Mouse (Mus musculus) lung, embryonic 14.5 days (tissue): ENCODE data around the gene Mvd. TPM values are rescaled to one million over a fixed set of nuclear protein-coding genes. Genes with fewer than 3 reads are reported as not detected.

Experiments used
- ATAC-seq: fragments of 200-750 bp; cut with Nextera tagmentation; 2 replicates; pipeline ENCODE4 v1.8.0; 2017; ENCODE audit warnings: mild to moderate bottlenecking, moderate TSS enrichment, moderate library complexity; ENCODE audit not compliant: insufficient read depth
- DNase-seq: peaks from one replicate; pipeline ENCODE4 v3.0.0-alpha.2; 2015
- H3K27ac ChIP-seq: fragments of 300-500 bp; sonication (generic); 2 replicates; pipeline ENCODE4 v1.5.1; 2014; ENCODE audit warnings: low read depth, mild to moderate bottlenecking, moderate library complexity
- H3K27me3 ChIP-seq: fragments of 300-500 bp; sonication (generic); 2 replicates; pipeline ENCODE4 v1.6.1; 2014; ENCODE audit warnings: low read length, control low read depth; ENCODE audit not compliant: insufficient read depth
- H3K36me3 ChIP-seq: fragments of 300-500 bp; sonication (generic); 2 replicates; pipeline ENCODE4 v1.6.1; 2014; ENCODE audit warnings: control low read depth; ENCODE audit not compliant: insufficient read depth
- H3K4me1 ChIP-seq: fragments of 300-500 bp; sonication (generic); 2 replicates; pipeline ENCODE4 v1.6.1; 2014; ENCODE audit warnings: antibody characterized with exemption, control low read depth; ENCODE audit not compliant: insufficient read depth
- H3K4me2 ChIP-seq: fragments of 300-500 bp; sonication (generic); 2 replicates; pipeline ENCODE4 v1.6.1; 2014; ENCODE audit warnings: mild to moderate bottlenecking
- H3K4me3 ChIP-seq: fragments of 300-500 bp; sonication (generic); 2 replicates; pipeline ENCODE4 v1.5.1; 2014; ENCODE audit warnings: low read depth, low read length
- H3K9ac ChIP-seq: fragments of 300-500 bp; sonication (generic); 2 replicates; pipeline ENCODE4 v1.6.1; 2014
- H3K9me3 ChIP-seq: fragments of 300-500 bp; sonication (generic); 2 replicates; pipeline ENCODE4 v1.6.1; 2016; ENCODE audit warnings: low read depth, low read length, control low read depth
- CTCF ChIP-seq: IDR thresholded peaks from 2 replicates; pipeline ENCODE4 v1.5.1; 2016; ENCODE audit warnings: antibody characterized with exemption, low read depth
- WGBS: fragments of 180-500 bp; shearing (Covaris S2); extraction: QIAGEN DNeasy Blood & Tissue Kit; methylation state at CpG from one replicate; pipeline ENCODE4 v1.1.7; 2014; 5-methylcytosine and 5-hydroxymethylcytosine counted together
- polyA plus RNA-seq: library from polyadenylated mRNA; unstranded; fragments of >200 nt; fragmentation: Nextera tagmentation; extraction: Ambion mirVana; gene quantifications from 2 replicates; pipeline ENCODE4 v1.2.1, GENCODE M21; 2014

The Mvd gene
- polyA plus RNA-seq, 1 experiment from 2014 or later: 27.1 TPM

GRCm38 (mm10) chr8:122459218-122459900, 16.1 kb upstream of the Mvd start:
- peak overlapping the region; percentile 64; the same call in 1 of the 2 replicates for H3K4me2 ChIP-seq

GRCm38 (mm10) chr8:122457171-122457570, 13.9 kb upstream of the Mvd start:
- H3K4me1 ChIP-seq: 0 out of 2 replicates have a peak, but pooled peaks cover 3% of the 10 kb centered on the region
- no peak overlapping the region for H3K4me3 ChIP-seq
- H3K27me3 ChIP-seq: peaks cover 34% of the 10 kb centered on the region
- WGBS: 55% methylated on average over 11 of the region's 11 CpGs
- ATAC-seq (no peak), DNase-seq (no peak)
- no peak overlapping the region for H3K4me2 ChIP-seq
- no peaks in the 10 kb centered on the region for H3K36me3 ChIP-seq
- H3K9me3 ChIP-seq: no peaks in the 10 kb centered on the region
- no peak overlapping the region for H3K27ac ChIP-seq
- no peak for TF ChIP-seq CTCF
- H3K9ac ChIP-seq: no peak overlapping the region

More at GRCm38 (mm10) chr8:122459218-122459900, 16.1 kb upstream of the Mvd start:
- Histone ChIP-seq H3K4me3 (no peak overlapping the region), H3K9ac (no peak overlapping the region), H3K4me1 (0 out of 2 replicates have a peak, but pooled peaks cover 10% of the 10 kb centered on the region), H3K27me3 (peaks cover 34% of the 10 kb centered on the region), H3K9me3 (no peaks in the 10 kb centered on the region), H3K36me3 (no peaks in the 10 kb centered on the region), H3K27ac (no peak overlapping the region)
- 50% methylated on average over 6 of the region's 6 CpGs for WGBS
- TF ChIP-seq CTCF: peak; percentile 57
- ATAC-seq: no peak
- no peak for DNase-seq

- Histone ChIP-seq H3K36me3 (no peaks in the 10 kb centered on the region), H3K9me3 (no peaks in the 10 kb centered on the region), H3K27me3 (peaks cover 10% of the 10 kb centered on the region), H3K9ac (no peak overlapping the region), H3K27ac (no peak overlapping the region), H3K4me2 (no peak overlapping the region), H3K4me1 (no peaks in the 10 kb centered on the region), H3K4me3 (no peak overlapping the region)
- TF ChIP-seq CTCF: no peak
- ATAC-seq (no peak), DNase-seq (no peak)
- 82% methylated on average over 6 of the region's 6 CpGs for WGBS
Measured at GRCm38 (mm10) chr8:122454409-122454808, 11.2 kb upstream of the Mvd start.

- Histone ChIP-seq H3K4me3 (no peak overlapping the region), H3K27me3 (no peaks in the 10 kb centered on the region), H3K9ac (no peak overlapping the region), H3K4me2 (no peak overlapping the region), H3K36me3 (no peaks in the 10 kb centered on the region), H3K4me1 (no peaks in the 10 kb centered on the region), H3K27ac (no peak overlapping the region), H3K9me3 (no peaks in the 10 kb centered on the region)
- ATAC-seq (no peak), DNase-seq (no peak)
- WGBS: 79% methylated on average over 10 of the region's 10 CpGs
- TF ChIP-seq CTCF: no peak
Measured at GRCm38 (mm10) chr8:122452154-122452553, 8.9 kb upstream of the Mvd start.

GRCm38 (mm10) chr8:122451161-122451703, 8.0 kb upstream of the Mvd start:
- DNase-seq (no peak), ATAC-seq (no peak)
- H3K4me1 ChIP-seq: no peaks in the 10 kb centered on the region
- 0 out of 2 replicates have a peak overlapping the region, but pooled peaks have one; percentile 0 for H3K27ac ChIP-seq
- H3K9ac ChIP-seq: no peak overlapping the region
- H3K4me3 ChIP-seq: no peak overlapping the region
- no peaks in the 10 kb centered on the region for H3K36me3 ChIP-seq
- no peaks in the 10 kb centered on the region for H3K9me3 ChIP-seq
- 73% methylated on average over 7 of the region's 7 CpGs for WGBS
- TF ChIP-seq CTCF: no peak
- H3K4me2 ChIP-seq: no peak overlapping the region
- H3K27me3 ChIP-seq: no peaks in the 10 kb centered on the region

- WGBS: 64% methylated on average over 3 of the region's 3 CpGs
- Histone ChIP-seq H3K36me3 (no peaks in the 10 kb centered on the region), H3K9ac (no peak overlapping the region), H3K27me3 (no peaks in the 10 kb centered on the region), H3K4me3 (no peak overlapping the region), H3K9me3 (no peaks in the 10 kb centered on the region), H3K27ac (peak overlapping the region; percentile 97; the same call in 1 of the 2 replicates), H3K4me2 (peak overlapping the region; percentile 98), H3K4me1 (peaks cover 10% of the 10 kb centered on the region; the same call in 1 of the 2 replicates)
- ATAC-seq (no peak), DNase-seq (peak; percentile 20)
- TF ChIP-seq CTCF: no peak
Measured at GRCm38 (mm10) chr8:122445203-122445602, 2.0 kb upstream of the Mvd start.

GRCm38 (mm10) chr8:122444058-122444748, 981 bp upstream of the Mvd start:
- peak overlapping the region; percentile 71 for H3K9ac ChIP-seq
- TF ChIP-seq CTCF: no peak
- WGBS: 1% methylated on average over 19 of the region's 19 CpGs
- ATAC-seq (peak; percentile 76), DNase-seq (peak; percentile 97)
- H3K27me3 ChIP-seq: no peaks in the 10 kb centered on the region
- H3K36me3 ChIP-seq: peaks cover 8% of the 10 kb centered on the region; the same call in 1 of the 2 replicates
- peak overlapping the region; percentile 64 for H3K4me3 ChIP-seq
- no peaks in the 10 kb centered on the region for H3K9me3 ChIP-seq
- peak overlapping the region; percentile 97 for H3K27ac ChIP-seq
- peaks cover 10% of the 10 kb centered on the region; the same call in 1 of the 2 replicates for H3K4me1 ChIP-seq
- peak overlapping the region; percentile 98 for H3K4me2 ChIP-seq
